ENCODE assay signal across 8 mouse cellular contexts in genomic region chr8:117660358-117661031, GRCm38 (mm10). TPM values are rescaled to one million over a fixed set of nuclear protein-coding genes. Genes with fewer than 3 reads are reported as not detected.
DNase-seq lines count a peak whose midpoint lies in the region; ATAC-seq and TF ChIP-seq lines count a peak whose summit lies in the region.

No protein-coding gene starts in this region.

- intact Hi-C loops in gastrocnemius, postnatal 36 days (cut with DNase I): no loop called here

- H3K9me3 ChIP-seq in liver, embryonic 11.5 days (ENCODE audit: control insufficient read depth, low read length): no peaks in the 10 kb centered on the region
- no peaks in the 10 kb centered on the region; the same call in 1 of the 2 replicates for H3K9me3 ChIP-seq in midbrain, embryonic 16.5 days (replicated peaks; ENCODE audit: control insufficient read depth, low read length, poor library complexity, severe bottlenecking)

- TF ChIP-seq POLR2A in liver, adult 2 months (IDR thresholded peaks at IDR 0.05; ENCODE audit: extremely low read depth, insufficient read depth, low read length): no peak

- DNase-seq in liver, adult 2 months (ENCODE audit: extremely low read depth, low read depth, low spot score): no peak
- DNase-seq in liver, embryonic 11.5 days (ENCODE audit: low spot score): no peak
- peak; percentile 14 to 24 for DNase-seq in frontal cortex, postnatal 14 days (ENCODE audit: low spot score in 2 of 2)
- DNase-seq in layer of hippocampus, adult 9-11 months: peak; percentile 18
- DNase-seq in thymus, postnatal 25 days: no peak
- DNase-seq in adrenal gland, adult 2 months: no peak
- DNase-seq in gastrocnemius, postnatal 36 days: no peak

- peaks cover 21% of the 10 kb centered on the region for H3K36me3 ChIP-seq in liver, adult 2 months (ENCODE audit: control insufficient read depth, insufficient read depth, low read length)
- no peaks in the 10 kb centered on the region for H3K36me3 ChIP-seq in liver, embryonic 11.5 days (ENCODE audit: control insufficient read depth, insufficient read depth, low read length)
- H3K36me3 ChIP-seq in midbrain, embryonic 16.5 days (ENCODE audit: control insufficient read depth, insufficient read depth, low read length): no peaks in the 10 kb centered on the region

- peak overlapping the region; percentile 90 for H3K27ac ChIP-seq in liver, adult 2 months (replicated peaks; ENCODE audit: insufficient read depth, low read depth, low read length)
- no peak overlapping the region for H3K27ac ChIP-seq in liver, embryonic 11.5 days (ENCODE audit: low read depth, low read length)
- no peak overlapping the region for H3K27ac ChIP-seq in midbrain, embryonic 16.5 days (ENCODE audit: low read length)

- H3K4me3 ChIP-seq in liver, adult 2 months (ENCODE audit: insufficient read depth, low read depth, low read length): no peak overlapping the region
- H3K4me3 ChIP-seq in liver, embryonic 11.5 days (ENCODE audit: low read depth, low read length): no peak overlapping the region
- no peak overlapping the region for H3K4me3 ChIP-seq in midbrain, embryonic 16.5 days (ENCODE audit: low read depth, low read length)

- H3K9ac ChIP-seq in liver, adult 2 months (ENCODE audit: low read depth, low read length): peak overlapping the region; percentile 34; the same call in 1 of the 2 replicates
- no peak overlapping the region for H3K9ac ChIP-seq in liver, embryonic 11.5 days (ENCODE audit: low read depth, low read length)
- H3K9ac ChIP-seq in midbrain, embryonic 16.5 days (ENCODE audit: low read depth, low read length): no peak overlapping the region

- peaks cover 21% of the 10 kb centered on the region for H3K4me1 ChIP-seq in liver, adult 2 months (ENCODE audit: control insufficient read depth, insufficient read depth, low read length)
- no peaks in the 10 kb centered on the region for H3K4me1 ChIP-seq in liver, embryonic 11.5 days (replicated peaks; ENCODE audit: control insufficient read depth, insufficient read depth, low read length)
- H3K4me1 ChIP-seq in midbrain, embryonic 16.5 days (ENCODE audit: control insufficient read depth, insufficient read depth, low read length): peaks cover 7% of the 10 kb centered on the region; the same call in 1 of the 2 replicates

- 66% methylated on average over 11 of the region's 11 CpGs for WGBS in liver, adult 2 months
- 63% methylated on average over 11 of the region's 11 CpGs for WGBS in liver, embryonic 11.5 days
- 26% methylated on average over 11 of the region's 11 CpGs for WGBS in midbrain, embryonic 16.5 days

- no peak for ATAC-seq in liver, embryonic 11.5 days (replicated peaks; ENCODE audit: low FRiP score)
- peak; percentile 62; the same call in 1 of the 2 replicates for ATAC-seq in midbrain, embryonic 16.5 days

- TF ChIP-seq CTCF in liver, adult 2 months (IDR thresholded peaks at IDR 0.05; ENCODE audit: low read depth, low read length): no peak

- no peaks in the 10 kb centered on the region for H3K27me3 ChIP-seq in liver, adult 2 months (ENCODE audit: control insufficient read depth, insufficient read depth, low read length)
- no peaks in the 10 kb centered on the region for H3K27me3 ChIP-seq in liver, embryonic 11.5 days (replicated peaks; ENCODE audit: control insufficient read depth, insufficient read depth, low read length)
- H3K27me3 ChIP-seq in midbrain, embryonic 16.5 days (ENCODE audit: control insufficient read depth, insufficient read depth, low read depth, low read length): no peaks in the 10 kb centered on the region

- H3K79me2 ChIP-seq in liver, adult 2 months (ENCODE audit: control insufficient read depth, insufficient read depth, low read length): no peaks in the 10 kb centered on the region

- H3K4me2 ChIP-seq in liver, embryonic 11.5 days: no peak overlapping the region
- H3K4me2 ChIP-seq in midbrain, embryonic 16.5 days (ENCODE audit: low read length): peak overlapping the region; percentile 18; the same call in 1 of the 2 replicates

RNA-seq across cellular contexts. Expression of gene Sdr42e1, which starts 13.0 kb away (rescaled TPM):
- 56.5 and 77.6 TPM in 2 replicates for total RNA-seq in liver, adult 2 months (2014; rRNA removed)
- 124 and 131 TPM in 2 replicates for polyA plus RNA-seq in liver, adult 2 months (2012; rRNA removed)
- polyA plus RNA-seq in liver, embryonic 11.5 days (2014; fragmentation: Nextera tagmentation; extraction: Ambion mirVana): 1.0 and 1.7 TPM in 2 replicates
- 2.8 and 4.0 TPM in 2 replicates for polyA plus RNA-seq in midbrain, embryonic 16.5 days (2015; fragmentation: Nextera tagmentation; extraction: Ambion mirVana)
- total RNA-seq in adrenal gland, adult 2 months (2021): 1 to 10 TPM; 2.3 to 2.7 TPM
- polyA plus RNA-seq in adrenal gland, adult 2 months (2012; rRNA removed): 1.7 TPM in 2 replicates
- total RNA-seq in gastrocnemius, postnatal 36 days (2021): under 1 TPM; 0.33 to 0.37 TPM

RNA-seq across cellular contexts. Expression of gene Hsd17b2, which starts 41.2 kb away (rescaled TPM):
- 228 and 380 TPM in 2 replicates for total RNA-seq in liver, adult 2 months (2014; rRNA removed)
- 234 and 259 TPM in 2 replicates for polyA plus RNA-seq in liver, adult 2 months (2012; rRNA removed)
- polyA plus RNA-seq in liver, embryonic 11.5 days (2014; fragmentation: Nextera tagmentation; extraction: Ambion mirVana): 13.8 and 15.6 TPM in 2 replicates
- 0.21 and 0.29 TPM in 2 replicates for polyA plus RNA-seq in midbrain, embryonic 16.5 days (2015; fragmentation: Nextera tagmentation; extraction: Ambion mirVana)
- 1 to 10 TPM in 1 of 2 experiments, not detected in 1; 1.4 TPM for total RNA-seq in adrenal gland, adult 2 months (2021)
- polyA plus RNA-seq in adrenal gland, adult 2 months (2012; rRNA removed): 0.12 and 0.38 TPM in 2 replicates
- not detected for total RNA-seq in gastrocnemius, postnatal 36 days (2021)

Comparison
In these comparisons a context has a peak if more than half of its experiments do, and no peak if none do; other contexts are left out.
1. RNA of gene Sdr42e1, which starts 13.0 kb away (polyA plus RNA-seq): 124 to 131 TPM in liver, adult 2 months; 2.8 to 4.0 TPM in midbrain, embryonic 16.5 days, 1.7 TPM in adrenal gland, adult 2 months and 1.0 to 1.7 TPM in liver, embryonic 11.5 days; every median in the first group is over 10 times any median in the second.
2. RNA of gene Hsd17b2, which starts 41.2 kb away (polyA plus RNA-seq): 234 to 259 TPM in liver, adult 2 months; 13.8 to 15.6 TPM in liver, embryonic 11.5 days, 0.12 to 0.38 TPM in adrenal gland, adult 2 months and 0.21 to 0.29 TPM in midbrain, embryonic 16.5 days; every median in the first group is over 10 times any median in the second.
3. DNase-seq: peak in frontal cortex, postnatal 14 days (2 of 2) and layer of hippocampus, adult 9-11 months (single experiment); none in liver, adult 2 months (single experiment), liver, embryonic 11.5 days (single experiment), thymus, postnatal 25 days (single experiment), adrenal gland, adult 2 months (single experiment) and gastrocnemius, postnatal 36 days (0 of 2).